Mouse (Mus musculus): ENCODE data around the gene B3galt4.

B3galt4 gene

DNA sequence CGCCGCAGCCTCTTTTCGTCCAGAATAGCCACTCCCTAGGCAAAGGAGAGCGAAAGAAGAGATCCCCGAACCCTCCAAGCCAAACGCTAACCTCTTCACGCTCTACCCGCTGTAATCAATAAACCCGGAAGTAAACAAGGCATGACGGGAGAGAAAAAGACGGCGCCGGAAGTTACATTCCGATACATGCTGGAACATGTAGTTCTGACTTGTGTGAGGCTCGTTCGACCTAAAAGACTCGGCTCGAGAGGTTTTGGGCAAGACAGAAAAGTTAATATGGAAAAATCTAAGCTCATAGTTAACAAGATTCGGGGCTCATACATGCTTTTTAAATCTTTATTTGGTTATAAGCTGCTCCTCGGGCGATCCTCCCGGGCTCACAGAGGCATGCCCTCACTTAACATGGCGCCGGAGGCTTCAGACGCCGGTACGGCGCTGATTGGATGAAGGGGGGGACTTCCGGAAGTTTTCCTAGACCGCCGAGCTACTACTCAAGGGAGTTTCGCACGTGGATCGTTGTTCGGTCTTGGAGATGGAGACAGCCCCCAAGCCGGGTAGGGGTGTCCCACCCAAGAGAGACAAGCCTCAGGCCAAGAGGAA is 11.0 kb downstream of the B3galt4 start, which contains the start of the genes Pfdn6 and Wdr46:
Gene Pfdn6, minus strand, starts transcription at position 138 of the 600 bp plus-strand sequence.
Gene Wdr46, plus strand, starts transcription at position 455 of the 600 bp plus-strand sequence.
- ChIA-PET POLR2A (interaction anchor here (0.6 to 20.4 kb wide), 47 partner anchors 10 to 1068 kb away, joined by 3 to 528 read pairs (median 4); partner anchors contain the start of genes B3galt4 (in 4 of the 4), Rps18 (in 4 of the 4), Vps52 (in 4 of the 4) and Daxx (in 2 of the 4)), CTCF (interaction anchor here in 3 of 4 experiments (0.6 to 2.0 kb wide), 9 partner anchors 9 to 75 kb away, joined by 3 to 8 read pairs (median 3); partner anchors contain the start of gene B3galt4 (in 1 of the 3))

- CTCF ChIA-PET: interaction anchor here in 2 of 4 experiments (0.7 to 2.0 kb wide), 5 partner anchors 8 to 44 kb away, joined by 3 to 8 read pairs (median 4); no protein-coding TSS in a partner anchor
These were observed 12.5 kb downstream of the B3galt4 start for GRCm38 (mm10) chr17:33938783-33939182.

DNA sequence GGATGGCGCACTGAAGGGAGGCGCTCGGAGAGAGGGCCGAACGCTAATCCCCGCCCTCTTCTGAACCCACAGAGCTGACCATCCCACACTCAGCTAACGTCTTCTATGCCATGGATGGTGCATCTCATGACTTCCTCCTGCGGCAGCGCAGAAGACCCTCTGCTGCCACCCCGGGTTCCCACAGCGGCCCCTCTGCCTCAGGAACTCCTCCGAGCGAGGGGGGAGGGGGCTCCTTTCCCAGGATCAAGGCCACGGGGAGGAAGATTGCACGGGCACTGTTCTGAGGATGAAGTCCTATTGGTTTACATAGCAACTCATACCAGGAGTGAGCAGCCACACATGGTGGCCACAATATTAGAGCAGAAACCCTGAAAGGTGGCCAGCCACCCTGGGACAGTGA is 14.3 kb downstream of the B3galt4 start:
- ChIA-PET CTCF (interaction anchor here in 1 of 4 experiments (1.0 kb wide), 1 partner anchor 28 kb away, joined by 3 read pairs; no protein-coding TSS in a partner anchor), POLR2A (interaction anchor here (0.6 to 20.4 kb wide), 16 partner anchors 8 to 407 kb away, joined by 3 to 528 read pairs (median 4); partner anchors contain the start of genes B3galt4 (in 4 of the 4), Rps18 (in 2 of the 4), Vps52 (in 2 of the 4) and Daxx (in 1 of the 4))

More at GRCm38 (mm10) chr17:33938783-33939182, 12.5 kb downstream of the B3galt4 start:
- POLR2A ChIA-PET: interaction anchor here (1.9 to 20.4 kb wide), 11 partner anchors 8 to 179 kb away, joined by 5 to 528 read pairs (median 26); partner anchors contain the start of genes B3galt4 (in 4 of the 4), Rps18 (in 3 of the 4), Vps52 (in 3 of the 4) and Rgl2 (in 2 of the 4)

DNA sequence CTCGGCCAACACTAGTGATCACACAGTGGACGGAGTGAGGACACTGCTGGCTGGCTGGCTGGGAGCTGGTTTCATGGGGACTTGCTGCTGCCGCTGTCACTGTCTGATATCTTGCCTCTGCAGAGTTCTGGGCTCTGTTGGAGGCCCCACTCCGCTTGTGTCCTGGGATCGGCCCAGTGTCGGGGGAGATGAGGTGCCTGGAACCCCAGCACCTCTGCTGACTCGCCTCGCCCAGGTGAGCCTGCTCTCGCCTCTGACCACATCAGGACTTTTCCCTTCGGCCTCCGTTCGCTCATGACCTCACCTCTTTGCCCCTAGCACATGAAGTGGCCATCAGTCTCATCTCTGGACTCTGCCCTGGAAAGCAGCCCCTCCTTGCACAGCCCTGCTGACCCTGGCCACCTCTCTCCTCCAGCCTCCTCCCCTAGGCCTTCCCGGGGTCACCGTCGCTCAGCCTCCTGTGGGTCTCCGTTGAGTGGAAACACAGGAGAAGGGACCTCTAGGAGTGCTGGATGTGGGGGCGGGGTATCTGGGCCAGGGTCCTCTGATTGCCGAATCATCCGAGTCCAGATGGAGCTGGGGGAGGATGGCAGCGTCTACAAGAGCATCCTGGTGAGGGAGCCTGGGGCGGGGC is 15.7 kb downstream of the B3galt4 start:
- ChIA-PET POLR2A (interaction anchor here in 3 of 4 experiments (0.6 to 20.4 kb wide), 13 partner anchors 9 to 176 kb away, joined by 3 to 528 read pairs (median 6); partner anchors contain the start of genes B3galt4 (in 3 of the 3), Rps18 (in 2 of the 3), Vps52 (in 2 of the 3) and Daxx (in 1 of the 3)), CTCF (interaction anchor here in 2 of 4 experiments (0.9 to 2.1 kb wide), 3 partner anchors 9 to 175 kb away, joined by 3 to 5 read pairs (median 3); partner anchors contain the start of gene Rab11b (in 1 of the 2))

GRCm38 (mm10) chr17:33932970-33933369 is 18.3 kb downstream of the B3galt4 start:
- ChIA-PET CTCF (interaction anchor here in 1 of 4 experiments (1.6 kb wide), 1 partner anchor 10 kb away, joined by 3 read pairs; no protein-coding TSS in a partner anchor), POLR2A (interaction anchor here in 3 of 4 experiments (1.0 to 20.4 kb wide), 8 partner anchors 17 to 109 kb away, joined by 3 to 528 read pairs (median 8); partner anchors contain the start of genes B3galt4 (in 3 of the 3), Rps18 (in 2 of the 3), Tapbp (in 2 of the 3) and Vps52 (in 2 of the 3))

DNA sequence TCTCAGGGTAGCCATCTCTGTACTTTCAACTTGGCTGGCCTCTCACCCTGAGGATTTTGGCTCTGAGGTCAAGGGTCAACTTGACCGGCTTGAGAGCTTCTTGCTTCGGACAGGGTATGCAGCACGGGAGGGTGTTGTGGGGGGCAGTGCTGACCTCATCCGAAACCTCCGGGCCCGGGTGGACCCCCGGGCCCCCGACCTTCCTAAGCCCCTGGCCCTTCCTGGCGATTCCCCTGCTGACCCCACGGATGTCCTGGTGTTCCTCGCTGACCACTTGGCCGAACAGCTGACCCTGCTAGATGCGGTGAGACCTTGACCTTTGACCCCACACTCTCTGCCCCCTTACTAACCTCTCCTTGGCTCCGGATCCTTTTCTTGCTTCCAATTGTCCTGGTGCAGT is 18.8 kb downstream of the B3galt4 start:
- CTCF ChIA-PET: interaction anchor here in 1 of 4 experiments (0.9 to 1.6 kb wide), 2 partner anchors 10 to 36 kb away, joined by 3 read pairs; no protein-coding TSS in a partner anchor
- POLR2A ChIA-PET: interaction anchor here in 2 of 4 experiments (1.0 to 20.4 kb wide), 9 partner anchors 8 to 108 kb away, joined by 3 to 528 read pairs (median 26); partner anchors contain the start of genes B3galt4 (in 2 of the 2), Pfdn6 (in 2 of the 2), Rps18 (in 2 of the 2) and Tapbp (in 2 of the 2)

DNA sequence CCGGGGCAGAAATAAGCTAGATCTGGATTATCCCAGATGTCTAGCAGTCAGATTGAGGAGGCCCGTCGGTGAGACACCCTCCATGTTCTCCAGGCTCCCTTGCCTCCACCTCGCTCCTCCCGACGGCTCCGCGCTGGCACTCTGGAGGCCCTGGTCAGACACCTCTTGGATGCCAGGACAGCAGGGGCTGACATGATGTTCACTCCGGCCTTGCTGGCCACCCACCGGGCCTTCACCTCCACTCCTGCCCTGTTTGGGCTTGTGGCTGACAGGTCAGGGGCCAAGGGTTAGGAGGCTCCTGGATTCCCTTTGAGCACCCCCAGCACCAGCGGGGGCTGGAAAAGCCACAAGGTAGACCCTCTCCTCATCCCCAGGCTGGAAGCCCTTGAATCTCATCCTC is 19.3 kb downstream of the B3galt4 start:
- POLR2A ChIA-PET: interaction anchor here in 2 of 4 experiments (1.0 to 20.4 kb wide), 12 partner anchors 8 to 110 kb away, joined by 3 to 528 read pairs (median 8); partner anchors contain the start of genes B3galt4 (in 2 of the 2), Pfdn6 (in 2 of the 2), Rps18 (in 2 of the 2) and Tapbp (in 2 of the 2)

DNA sequence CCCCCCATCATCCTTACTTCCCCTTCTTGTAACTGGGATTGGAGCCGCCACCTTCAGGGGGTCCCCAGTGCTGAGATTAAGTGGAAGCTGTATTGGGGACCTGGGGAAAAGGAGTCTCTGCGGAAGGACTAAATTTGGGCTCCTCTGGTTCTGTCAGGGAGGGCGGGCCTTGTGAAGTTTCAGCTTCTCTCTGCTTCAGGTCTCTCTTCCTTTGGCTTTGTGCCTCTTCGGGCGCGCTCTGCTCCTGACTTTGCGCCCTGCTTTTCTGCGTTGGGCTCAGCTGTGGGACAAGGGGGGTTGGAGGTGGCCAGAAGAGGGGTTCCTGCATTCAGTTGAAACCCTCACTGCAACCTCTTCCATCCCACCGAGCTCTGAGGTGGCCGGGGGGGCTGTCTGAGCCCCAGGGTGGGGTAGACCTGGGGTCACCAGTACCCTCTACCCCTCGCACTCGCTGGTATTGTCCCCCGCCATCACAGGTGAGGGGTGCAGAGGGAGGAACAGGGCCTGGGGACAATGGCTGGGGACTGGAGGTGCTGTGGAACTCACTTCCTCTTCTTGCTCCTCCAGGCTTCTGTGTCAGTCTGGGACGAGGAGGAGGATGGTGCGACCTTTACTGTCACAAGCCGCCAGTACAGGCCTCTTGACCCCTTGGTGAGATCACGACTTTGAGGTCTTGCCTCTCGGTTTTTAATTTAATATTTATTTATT is 20.0 kb downstream of the B3galt4 start:
- ChIA-PET CTCF (interaction anchor here in 3 of 4 experiments (0.6 to 2.2 kb wide), 13 partner anchors 8 to 531 kb away, joined by 3 to 8 read pairs (median 3); partner anchors contain the start of genes Wdr46 (in 2 of the 3), Cd320 (in 1 of the 3), Pfdn6 (in 1 of the 3) and Tapbp (in 1 of the 3)), POLR2A (interaction anchor here in 3 of 4 experiments (0.6 to 20.4 kb wide), 39 partner anchors 9 to 1035 kb away, joined by 3 to 528 read pairs (median 5); partner anchors contain the start of genes B3galt4 (in 3 of the 3), Daxx (in 2 of the 3), Pfdn6 (in 2 of the 3) and Rps18 (in 2 of the 3))

More for the DNA sequence above, 19.3 kb downstream of the B3galt4 start:
- CTCF ChIA-PET: interaction anchor here in 1 of 4 experiments (0.9 to 1.6 kb wide), 2 partner anchors 9 to 37 kb away, joined by 3 read pairs; no protein-coding TSS in a partner anchor

DNA sequence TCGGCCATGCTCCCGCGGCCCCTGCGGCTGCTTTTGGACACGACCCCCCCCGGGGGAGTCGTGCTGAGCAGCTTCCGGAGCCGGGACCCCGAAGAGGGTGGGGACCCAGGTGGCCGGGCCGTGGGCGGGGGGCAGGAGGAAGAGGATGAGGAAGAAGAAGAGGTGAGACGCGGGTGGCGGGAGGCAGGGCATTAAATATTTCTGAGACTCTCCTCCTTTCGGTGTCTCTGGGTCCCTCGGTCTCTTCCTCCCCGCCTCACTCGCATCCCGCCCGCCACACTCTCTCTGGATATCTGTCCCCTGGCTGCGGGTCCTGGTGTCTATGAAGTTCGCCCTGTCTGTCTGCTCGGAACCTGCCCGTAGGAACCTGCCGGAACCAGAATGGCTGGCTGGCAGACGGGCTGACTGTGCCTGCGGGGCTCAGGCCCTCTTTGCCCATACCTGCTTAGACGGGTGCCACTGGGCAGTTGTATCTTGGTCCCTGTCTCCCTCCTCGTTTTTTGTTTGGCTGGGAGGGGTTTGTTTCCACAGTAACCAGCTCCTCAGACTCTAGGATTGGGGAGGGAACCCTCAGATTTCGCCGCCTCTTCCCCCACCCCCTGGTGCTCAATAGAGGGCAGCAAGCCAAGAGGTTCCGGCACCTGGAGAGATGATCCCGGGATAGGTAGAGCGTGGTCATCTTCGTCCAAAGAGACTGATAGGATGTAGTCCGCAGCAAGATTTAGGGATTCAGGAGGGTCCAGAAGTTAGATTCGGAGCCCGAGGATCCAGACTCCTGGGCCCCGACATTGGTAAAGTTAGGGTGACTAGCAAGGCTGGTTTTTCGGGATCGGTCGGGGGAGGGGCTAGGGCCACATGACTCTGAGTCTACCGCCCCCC is 20.8 kb downstream of the B3galt4 start:
- ChIA-PET POLR2A (interaction anchor here in 3 of 4 experiments (0.6 to 20.4 kb wide), 40 partner anchors 10 to 1034 kb away, joined by 3 to 528 read pairs (median 4); partner anchors contain the start of genes B3galt4 (in 3 of the 3), Rps18 (in 3 of the 3), Vps52 (in 3 of the 3) and Daxx (in 2 of the 3)), CTCF (interaction anchor here in 3 of 4 experiments (0.6 to 2.4 kb wide), 15 partner anchors 9 to 531 kb away, joined by 3 to 8 read pairs (median 3); partner anchors contain the start of genes Wdr46 (in 2 of the 3), Cd320 (in 1 of the 3), Pfdn6 (in 1 of the 3) and Rps18 (in 1 of the 3))

- ChIA-PET POLR2A (interaction anchor here in 3 of 4 experiments (0.6 to 20.4 kb wide), 29 partner anchors 8 to 169 kb away, joined by 3 to 528 read pairs (median 5); partner anchors contain the start of genes B3galt4 (in 3 of the 3), Rps18 (in 3 of the 3), Tapbp (in 3 of the 3) and Vps52 (in 3 of the 3)), CTCF (interaction anchor here in 1 of 4 experiments (0.6 to 2.4 kb wide), 4 partner anchors 11 to 409 kb away, joined by 3 to 6 read pairs (median 4); partner anchors contain the start of genes Rps18 and Vps52)
These were observed 21.7 kb downstream of the B3galt4 start, which contains the start of gene Rgl2 for GRCm38 (mm10) chr17:33929371-33930279. Gene Rgl2 (plus strand): TSS chr17:33929543.

- ChIA-PET POLR2A (interaction anchor here in 3 of 4 experiments (0.7 to 20.4 kb wide), 22 partner anchors 9 to 168 kb away, joined by 3 to 528 read pairs (median 5); partner anchors contain the start of genes B3galt4 (in 3 of the 3), Tapbp (in 3 of the 3), Zbtb22 (in 3 of the 3) and Pfdn6 (in 2 of the 3)), CTCF (interaction anchor here in 2 of 4 experiments (0.7 to 4.3 kb wide), 4 partner anchors 17 to 52 kb away, joined by 3 to 31 read pairs (median 4); partner anchors contain the start of genes Rps18 (in 1 of the 2) and Vps52 (in 1 of the 2))
These were observed 22.9 kb downstream of the B3galt4 start for GRCm38 (mm10) chr17:33928251-33928947.

- POLR2A ChIA-PET: interaction anchor here (0.6 to 20.4 kb wide), 43 partner anchors 10 to 286 kb away, joined by 3 to 528 read pairs (median 4); partner anchors contain the start of genes Ndufa7 (in 3 of the 4), Rps18 (in 3 of the 4), Vps52 (in 3 of the 4) and B3galt4 (in 2 of the 4)
- CTCF ChIA-PET: interaction anchor here (0.5 to 6.7 kb wide), 71 partner anchors 9 to 532 kb away, joined by 3 to 51 read pairs (median 4); partner anchors contain the start of genes Tapbp (in 4 of the 4), Zbtb22 (in 4 of the 4), Daxx (in 2 of the 4) and Angptl4 (in 1 of the 4)
These were observed 24.9 kb downstream of the B3galt4 start for GRCm38 (mm10) chr17:33926207-33926932.

Data from embryonic stem cell, embryonic (primary cell).